In the genomic region with DNA sequence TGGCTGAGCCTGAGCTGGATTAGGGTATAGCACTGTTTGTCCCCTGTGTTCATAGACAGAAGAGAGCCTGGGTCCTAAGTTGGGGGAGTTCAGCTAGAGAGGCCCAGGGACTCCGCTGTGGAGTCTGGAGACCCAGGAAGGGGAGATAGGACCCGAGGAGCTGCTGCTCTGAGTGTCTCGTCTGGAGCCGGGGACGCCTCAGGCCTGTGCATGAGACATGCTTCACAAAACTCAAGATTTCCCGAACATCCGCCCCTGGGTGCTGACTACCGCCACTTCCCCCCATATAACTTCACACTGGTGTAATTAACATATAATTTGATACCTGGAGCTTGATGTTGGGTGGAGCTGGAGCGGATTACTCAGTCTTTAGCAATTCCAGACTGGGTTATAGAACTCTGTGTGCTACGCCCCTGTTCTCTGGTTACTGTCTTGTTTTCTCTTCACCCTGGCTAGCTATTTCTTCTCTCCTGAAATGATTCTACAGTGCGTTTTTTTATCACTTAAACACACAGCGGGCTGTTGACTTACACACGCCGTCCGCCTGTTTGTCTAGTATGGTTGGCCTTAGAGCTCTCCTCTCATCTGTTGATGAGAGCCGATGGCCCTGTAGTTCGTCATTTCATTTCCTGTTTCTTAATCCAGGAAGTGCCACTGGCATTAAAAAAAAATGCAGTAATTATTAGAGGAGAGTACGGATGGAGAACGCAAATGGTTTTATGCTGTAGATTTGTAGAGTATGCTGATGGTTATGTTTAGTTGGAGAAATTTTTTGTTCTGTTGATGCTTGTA, we compare ENCODE assay signal across 13 mouse cellular contexts.
DNase-seq lines count a peak whose midpoint lies in the region; ATAC-seq and TF ChIP-seq lines count a peak whose summit lies in the region.
"Had no signal": no experiment of that assay in that cellular context is flagged by ENCODE, and none has a peak within 500 bp of the region (broad histone marks: within the 10 kb centered on the region; RNA-seq: fewer than 3 reads in every experiment).

No protein-coding gene starts in this region.

- WGBS in heart, embryonic 12.5 days: 47% methylated on average over 19 of the region's 19 CpGs
- 78% methylated on average over 19 of the region's 19 CpGs for WGBS in midbrain, embryonic 14.5 days
- 76% methylated on average over 19 of the region's 19 CpGs for WGBS in midbrain, postnatal 0 days
- 39% methylated on average over 19 of the region's 19 CpGs for WGBS in limb, embryonic 12.5 days
- WGBS in forebrain, embryonic 13.5 days: 86% methylated on average over 19 of the region's 19 CpGs

- TF ChIP-seq CTCF in midbrain, postnatal 0 days (IDR thresholded peaks at IDR 0.05): no peak

- H3K9me3 ChIP-seq in heart, embryonic 12.5 days (replicated peaks): no peaks in the 10 kb centered on the region
- H3K9me3 ChIP-seq in midbrain, embryonic 14.5 days (ENCODE audit: control insufficient read depth, low read length): no peaks in the 10 kb centered on the region
- H3K9me3 ChIP-seq in midbrain, postnatal 0 days (ENCODE audit: low read length): no peaks in the 10 kb centered on the region
- H3K9me3 ChIP-seq in limb, embryonic 12.5 days: no peaks in the 10 kb centered on the region
- H3K9me3 ChIP-seq in forebrain, embryonic 13.5 days (replicated peaks): no peaks in the 10 kb centered on the region

- intact Hi-C loops in heart, postnatal 14 days (cut with DNase I): no loop called here

- H3K27ac ChIP-seq in heart, embryonic 12.5 days (ENCODE audit: poor library complexity, severe bottlenecking): peak overlapping the region; percentile 56
- H3K27ac ChIP-seq in midbrain, embryonic 14.5 days (replicated peaks; ENCODE audit: low read depth, low read length): 0 out of 2 replicates have a peak overlapping the region, but pooled peaks have one; percentile 20
- no peak overlapping the region for H3K27ac ChIP-seq in midbrain, postnatal 0 days (ENCODE audit: low read depth, low read length)
- H3K27ac ChIP-seq in limb, embryonic 12.5 days: peak overlapping the region; percentile 46; the same call in 1 of the 2 replicates
- no peak overlapping the region for H3K27ac ChIP-seq in forebrain, embryonic 13.5 days
- H3K27ac ChIP-seq: hindbrain, postnatal 0 days had no signal

- ATAC-seq in heart, embryonic 12.5 days (ENCODE audit: insufficient number of reproducible peaks, low FRiP score): no peak
- no peak for ATAC-seq in midbrain, embryonic 14.5 days (ENCODE audit: low FRiP score, low TSS enrichment)
- no peak for ATAC-seq in midbrain, postnatal 0 days (ENCODE audit: low FRiP score)
- no peak for ATAC-seq in limb, embryonic 12.5 days (ENCODE audit: insufficient number of reproducible peaks, insufficient read depth, low FRiP score, low TSS enrichment, low read depth)
- no peak for ATAC-seq in forebrain, embryonic 13.5 days
- ATAC-seq: forebrain, embryonic 16.5 days; hindbrain, postnatal 0 days had no signal

- DNase-seq in heart, postnatal 14 days: no peak
- no peak for DNase-seq in midbrain, embryonic 14.5 days
- DNase-seq in midbrain, postnatal 0 days (ENCODE audit: low spot score): no peak
- no peak for DNase-seq in spleen, adult 12 weeks (ENCODE audit: low spot score)
- DNase-seq in right cerebral cortex, postnatal 14 days: no peak
- DNase-seq: adrenal gland, adult 2 months; cerebellum, adult 9-10 months had no signal

- peaks cover 61% of the 10 kb centered on the region for H3K4me1 ChIP-seq in heart, embryonic 12.5 days (replicated peaks)
- H3K4me1 ChIP-seq in midbrain, embryonic 14.5 days (ENCODE audit: control insufficient read depth, insufficient read depth, low read length): peaks cover 33% of the 10 kb centered on the region
- peaks cover 3% of the 10 kb centered on the region; the same call in 1 of the 2 replicates for H3K4me1 ChIP-seq in midbrain, postnatal 0 days (ENCODE audit: insufficient read depth, low read length)
- H3K4me1 ChIP-seq in limb, embryonic 12.5 days (replicated peaks): peaks cover 89% of the 10 kb centered on the region
- peaks cover 26% of the 10 kb centered on the region for H3K4me1 ChIP-seq in forebrain, embryonic 13.5 days

- H3K27me3 ChIP-seq in heart, embryonic 12.5 days (replicated peaks): no peaks in the 10 kb centered on the region
- H3K27me3 ChIP-seq in midbrain, embryonic 14.5 days (ENCODE audit: control insufficient read depth, insufficient read depth, low read length): no peaks in the 10 kb centered on the region
- no peaks in the 10 kb centered on the region for H3K27me3 ChIP-seq in midbrain, postnatal 0 days (ENCODE audit: insufficient read depth, low read length)
- H3K27me3 ChIP-seq in limb, embryonic 12.5 days: no peaks in the 10 kb centered on the region
- H3K27me3 ChIP-seq in forebrain, embryonic 13.5 days: no peaks in the 10 kb centered on the region
- H3K27me3 ChIP-seq: CH12.LX had no signal

- H3K4me2 ChIP-seq in heart, embryonic 12.5 days: peak overlapping the region; percentile 19; the same call in 1 of the 2 replicates
- H3K4me2 ChIP-seq in midbrain, embryonic 14.5 days (ENCODE audit: low read length): no peak overlapping the region
- no peak overlapping the region for H3K4me2 ChIP-seq in midbrain, postnatal 0 days (ENCODE audit: low read depth, low read length, poor library complexity, severe bottlenecking)
- peak overlapping the region; percentile 15; the same call in 1 of the 2 replicates for H3K4me2 ChIP-seq in limb, embryonic 12.5 days
- H3K4me2 ChIP-seq in forebrain, embryonic 13.5 days: no peak overlapping the region

- H3K9ac ChIP-seq in heart, embryonic 12.5 days: no peak overlapping the region
- no peak overlapping the region for H3K9ac ChIP-seq in midbrain, embryonic 14.5 days (replicated peaks; ENCODE audit: low read length)
- H3K9ac ChIP-seq in midbrain, postnatal 0 days (replicated peaks; ENCODE audit: low read length, poor library complexity, severe bottlenecking): no peak overlapping the region
- no peak overlapping the region for H3K9ac ChIP-seq in limb, embryonic 12.5 days (replicated peaks)
- H3K9ac ChIP-seq in forebrain, embryonic 13.5 days: no peak overlapping the region

- H3K36me3 ChIP-seq in heart, embryonic 12.5 days: no peaks in the 10 kb centered on the region
- no peaks in the 10 kb centered on the region for H3K36me3 ChIP-seq in midbrain, embryonic 14.5 days (ENCODE audit: control insufficient read depth, insufficient read depth, low read length)
- no peaks in the 10 kb centered on the region for H3K36me3 ChIP-seq in midbrain, postnatal 0 days (ENCODE audit: insufficient read depth, low read length)
- H3K36me3 ChIP-seq in limb, embryonic 12.5 days: 0 out of 2 replicates have a peak, but pooled peaks cover 1% of the 10 kb centered on the region
- H3K36me3 ChIP-seq in forebrain, embryonic 13.5 days (ENCODE audit: poor library complexity, severe bottlenecking): no peaks in the 10 kb centered on the region

- H3K4me3 ChIP-seq in heart, embryonic 12.5 days: no peak overlapping the region
- no peak overlapping the region for H3K4me3 ChIP-seq in midbrain, embryonic 14.5 days (replicated peaks; ENCODE audit: low read depth, low read length)
- H3K4me3 ChIP-seq in midbrain, postnatal 0 days (ENCODE audit: low read depth, low read length): no peak overlapping the region
- H3K4me3 ChIP-seq in limb, embryonic 12.5 days (replicated peaks): no peak overlapping the region
- H3K4me3 ChIP-seq in forebrain, embryonic 13.5 days: no peak overlapping the region

Comparison
In these comparisons a context has a peak if more than half of its experiments do, and no peak if none do; other contexts are left out.
1. H3K27ac ChIP-seq: peak in heart, embryonic 12.5 days (single experiment), midbrain, embryonic 14.5 days (single experiment) and limb, embryonic 12.5 days (single experiment); none in midbrain, postnatal 0 days (single experiment) and forebrain, embryonic 13.5 days (single experiment).
2. H3K4me2 ChIP-seq: peak in heart, embryonic 12.5 days (single experiment) and limb, embryonic 12.5 days (single experiment); none in midbrain, embryonic 14.5 days (single experiment), midbrain, postnatal 0 days (single experiment) and forebrain, embryonic 13.5 days (single experiment).